Mouse (Mus musculus) bone marrow macrophage, adult 2 months (primary cell): ENCODE data around the gene Ccl6.

Experiments
- CTCF ChIP-seq: IDR thresholded peaks from 2 replicates; pipeline ENCODE4 v1.5.1; 2012; ENCODE audit warnings: low read depth, mild to moderate bottlenecking, low read length, moderate library complexity
- POLR2A ChIP-seq: IDR thresholded peaks from 2 replicates; pipeline ENCODE4 v1.6.1; 2012; ENCODE audit warnings: mild to moderate bottlenecking, low read depth, low read length, borderline replicate concordance

- no peak for TF ChIP-seq CTCF
- no peak for TF ChIP-seq POLR2A
These were observed 6.1 kb upstream of the Ccl6 start for GRCm38 (mm10) chr11:83598991-83599390.
